Mouse (Mus musculus) mouse trophoblast stem cell (cell line): ENCODE results near the gene Bik.

Experiments used
- in situ Hi-C, 2 experiments: fragments of 300-500 bp; cut with MseI, MboI; formaldehyde crosslinking; loops; 2 replicates in 1 of 2; 3 replicates in 1 of 2; pipeline ENCODE4 v1.15.1; 2025

Gene Bik

DNA sequence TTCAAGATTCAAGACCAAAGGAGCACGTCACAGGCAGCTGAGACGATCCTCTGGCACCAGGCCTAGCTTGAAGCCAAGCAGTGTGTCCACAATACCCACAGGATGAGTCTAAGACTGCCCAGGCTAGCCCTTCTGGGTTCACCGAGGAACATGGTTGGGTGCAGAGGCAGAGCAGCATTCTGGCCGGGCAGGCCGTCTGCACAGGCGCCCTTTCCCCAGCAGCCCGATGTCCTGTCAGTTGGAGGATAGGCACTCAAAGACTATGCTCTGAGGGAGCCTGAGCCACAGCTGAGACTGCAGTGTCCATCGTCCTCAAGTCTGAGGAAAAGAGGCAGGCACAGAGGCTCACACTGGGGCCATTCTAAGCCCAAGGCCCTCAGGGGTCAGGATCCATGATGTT is 20.5 kb downstream of the Bik start:
- in situ Hi-C loops, result no loop called here

- in situ Hi-C loops, result no loop called here
Observed at GRCm38 (mm10) chr15:83550137-83550536, 23.5 kb downstream of the Bik start.

- in situ Hi-C loops, result no loop called here
Observed at GRCm38 (mm10) chr15:83553831-83554230, 27.2 kb downstream of the Bik start.

DNA sequence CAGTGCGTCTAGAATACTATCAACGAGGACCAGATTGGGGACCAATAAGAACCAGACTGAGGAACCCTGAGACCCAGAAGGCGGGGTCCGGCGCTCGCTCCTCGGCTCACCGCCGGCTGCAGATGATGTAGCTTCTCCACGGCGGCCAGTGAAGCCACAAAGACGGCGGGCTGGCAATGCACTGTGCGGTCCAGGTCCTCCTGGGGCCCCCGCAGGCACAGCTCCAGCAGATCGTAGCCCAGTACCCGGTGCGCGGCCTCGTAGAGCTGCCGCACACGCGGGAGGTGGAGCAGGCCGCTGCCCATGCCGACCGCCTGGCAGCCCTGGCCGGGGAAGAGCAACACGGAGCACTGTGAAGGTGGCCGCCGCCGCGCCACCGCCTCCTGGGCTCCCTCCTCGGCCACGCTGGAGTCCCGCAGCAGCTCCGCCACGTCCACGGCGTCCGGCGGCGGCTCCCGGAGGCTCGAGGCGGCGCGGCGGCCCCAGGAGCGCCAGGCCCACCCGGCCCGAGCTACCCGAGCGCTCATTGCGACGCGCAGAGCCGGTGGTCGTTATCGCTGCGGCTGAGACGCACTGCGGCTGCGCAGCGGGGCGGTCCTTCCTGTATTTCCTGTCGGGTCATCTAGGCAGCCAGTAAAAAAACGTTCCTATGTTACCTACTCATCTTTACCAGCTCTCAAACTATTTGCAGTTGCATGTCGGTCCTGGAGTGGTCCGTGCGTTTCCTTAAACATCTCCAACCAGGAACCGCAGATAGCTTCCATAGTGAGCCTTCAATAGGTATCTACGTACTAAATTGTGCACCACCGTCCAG is 28.7 kb downstream of the Bik start:
- in situ Hi-C loops, result no loop called here

DNA sequence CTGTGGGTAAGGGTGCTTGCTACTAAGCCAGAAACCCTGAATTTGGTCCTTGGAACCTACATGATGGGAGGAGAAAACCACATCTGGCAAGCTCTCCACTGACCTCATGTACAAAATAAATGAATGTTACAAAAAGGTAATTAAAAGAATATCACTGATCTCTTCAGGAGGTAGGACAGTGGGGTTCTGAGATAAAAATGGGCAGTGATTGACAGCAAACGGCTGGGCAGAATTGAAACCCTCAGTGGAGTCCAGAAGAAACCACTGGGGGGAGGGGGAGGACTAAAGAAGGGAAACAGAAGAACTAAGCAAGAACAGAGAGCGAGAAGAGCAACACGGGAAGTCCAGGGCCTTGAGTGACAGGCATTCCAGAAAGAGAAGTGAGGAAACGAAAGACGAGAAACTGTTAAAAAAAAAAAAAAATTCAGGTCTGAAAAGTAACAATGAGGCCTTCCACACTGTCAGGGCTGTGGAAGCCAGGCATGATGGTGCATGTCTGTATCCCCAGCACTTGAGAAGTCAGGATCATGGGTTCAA is 34.3 kb downstream of the Bik start:
- in situ Hi-C loops, result no loop called here

DNA sequence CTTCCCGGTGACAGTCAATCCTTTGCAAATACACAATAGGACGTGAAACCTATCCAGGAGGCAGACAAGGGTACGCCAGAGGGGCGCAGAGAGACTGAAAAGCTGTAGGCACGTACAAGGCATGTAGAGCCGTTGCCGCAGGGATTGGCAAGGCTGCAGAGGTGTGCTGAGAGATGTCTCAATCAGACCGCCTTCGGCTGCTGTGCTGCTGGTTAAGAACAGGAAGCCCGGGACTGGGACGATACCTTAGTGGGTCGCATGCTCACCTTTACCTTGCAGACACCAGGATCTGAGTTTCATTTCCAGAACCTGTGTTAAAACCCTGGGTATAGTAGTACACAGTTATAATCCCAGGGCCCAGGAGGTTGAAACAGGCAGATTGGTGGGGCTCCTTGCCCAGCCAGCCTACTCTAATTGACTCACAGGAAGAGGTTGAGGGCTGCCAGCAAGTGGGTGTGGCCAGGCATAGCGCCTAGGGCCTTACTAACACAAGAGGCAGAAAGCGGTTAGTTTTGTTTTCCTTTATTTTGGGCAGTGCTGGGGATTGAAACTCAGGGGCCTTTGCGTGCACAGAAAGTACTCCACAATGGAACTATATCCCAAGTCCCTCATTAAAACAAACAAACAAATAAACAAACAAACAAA is 36.1 kb downstream of the Bik start:
- in situ Hi-C loops, result no loop called here

DNA sequence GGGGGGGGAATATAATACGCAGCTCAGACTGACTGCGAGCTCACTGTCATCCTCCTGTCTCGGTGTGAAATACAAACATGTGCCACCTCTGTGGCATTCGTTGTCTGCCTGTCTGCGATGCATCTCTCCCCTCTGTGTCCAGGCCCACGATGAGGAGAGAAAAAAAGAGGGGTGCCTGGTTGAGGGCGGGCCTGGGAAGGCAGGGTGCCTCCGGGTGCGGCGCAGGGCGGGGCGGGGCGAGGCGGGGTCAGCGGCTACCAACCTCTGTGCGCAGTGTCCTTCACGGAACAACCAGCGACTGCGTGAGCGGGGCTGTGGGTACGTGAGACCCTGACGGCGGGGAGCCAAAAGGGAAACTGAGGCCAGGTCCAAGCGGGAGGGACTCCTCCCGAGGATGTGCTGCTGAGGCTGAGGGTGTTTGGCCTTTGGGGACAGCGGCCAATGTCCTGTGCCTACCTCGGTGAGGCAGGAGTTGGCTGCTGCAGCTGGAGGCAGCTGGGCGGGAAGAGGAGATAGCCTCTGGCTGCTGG is 36.7 kb downstream of the Bik start, which contains the start of the genes Tspo and Mcat:
TSS of gene Tspo (plus strand) at position 266 of the 530 bp plus-strand sequence.
TSS of gene Mcat (minus strand) at position 461 of the 530 bp plus-strand sequence.
- in situ Hi-C loops, result no loop called here

- in situ Hi-C loops, result no loop called here
Observed at GRCm38 (mm10) chr15:83563857-83564651, 37.4 kb downstream of the Bik start.

GRCm38 (mm10) chr15:83565434-83565833 is 38.8 kb downstream of the Bik start:
- in situ Hi-C loops, result no loop called here

- in situ Hi-C loops, result no loop called here
Observed at GRCm38 (mm10) chr15:83566006-83566405, 39.3 kb downstream of the Bik start.

DNA sequence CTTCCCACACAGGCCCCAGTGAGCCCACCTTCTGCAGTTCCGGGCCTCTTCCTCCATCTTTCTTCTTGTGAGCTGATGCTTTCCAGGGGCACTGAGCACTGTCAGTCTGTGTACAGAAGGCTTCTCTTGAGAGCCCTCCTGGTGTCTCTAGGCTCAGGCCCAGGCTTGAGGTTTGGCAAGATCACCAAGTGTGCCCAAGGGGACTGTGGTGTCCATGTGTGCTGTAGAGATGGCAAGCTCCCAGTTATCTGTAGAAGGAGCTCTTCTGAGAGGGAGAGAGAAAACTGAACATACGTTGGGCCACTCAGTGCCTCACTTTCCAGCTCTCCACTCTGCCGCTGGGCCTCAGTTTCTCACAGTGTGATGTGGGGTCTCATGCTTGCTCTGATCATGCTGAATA is 41.1 kb downstream of the Bik start:
- in situ Hi-C loops, result no loop called here

GRCm38 (mm10) chr15:83568544-83568943 is 41.9 kb downstream of the Bik start:
- in situ Hi-C loops, result no loop called here

DNA sequence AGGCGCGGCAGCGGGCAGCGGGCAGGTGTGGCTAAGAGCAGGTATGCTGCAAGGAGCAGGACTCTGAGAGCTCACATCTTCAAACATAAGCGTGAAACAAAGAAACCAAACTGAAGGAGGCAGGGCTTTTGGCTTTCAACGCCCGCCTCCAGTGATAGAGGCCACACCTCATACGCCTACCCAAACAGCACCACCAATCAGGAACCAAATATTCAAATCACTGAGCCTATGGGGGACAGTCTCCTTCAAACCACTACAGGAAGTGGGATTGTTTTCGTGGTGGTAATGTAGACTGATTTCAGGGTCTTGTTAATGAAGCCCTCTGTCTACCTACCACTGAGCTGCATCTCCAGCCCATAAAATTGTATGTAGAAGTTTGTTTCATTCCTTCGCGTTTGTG is 43.0 kb downstream of the Bik start:
- in situ Hi-C loops, result no loop called here

- in situ Hi-C loops, result no loop called here
Observed at GRCm38 (mm10) chr15:83570641-83571040, 44.0 kb downstream of the Bik start.

- in situ Hi-C loops, result no loop called here
Observed at GRCm38 (mm10) chr15:83571636-83572035, 45.0 kb downstream of the Bik start.

DNA sequence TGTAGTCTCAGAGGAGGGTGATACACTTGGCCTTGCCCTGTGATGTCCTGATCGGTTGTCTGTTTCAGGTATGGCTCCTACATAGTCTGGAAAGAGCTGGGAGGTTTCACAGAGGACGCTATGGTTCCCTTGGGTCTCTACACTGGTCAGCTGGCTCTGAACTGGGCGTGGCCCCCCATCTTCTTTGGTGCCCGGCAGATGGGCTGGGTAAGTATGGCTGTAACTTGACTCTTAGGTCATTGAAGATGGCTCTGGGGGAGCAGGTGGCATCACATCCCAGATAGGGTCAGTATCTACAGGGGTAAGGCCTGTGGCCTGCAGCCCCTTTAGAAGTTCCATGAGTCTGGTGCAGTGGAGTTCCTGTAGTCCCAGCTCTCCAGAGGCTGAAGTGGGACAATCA is 45.5 kb downstream of the Bik start:
- in situ Hi-C loops, result no loop called here

- in situ Hi-C loops, result no loop called here
Observed at GRCm38 (mm10) chr15:83573606-83574005, 46.9 kb downstream of the Bik start.

GRCm38 (mm10) chr15:83574731-83575351 is 48.2 kb downstream of the Bik start:
- in situ Hi-C loops, result no loop called here

- in situ Hi-C loops, result no loop called here
Observed at GRCm38 (mm10) chr15:83575543-83575942, 48.9 kb downstream of the Bik start.

- in situ Hi-C loops, result no loop called here
Observed at GRCm38 (mm10) chr15:83576651-83577050, 50.0 kb downstream of the Bik start.

DNA sequence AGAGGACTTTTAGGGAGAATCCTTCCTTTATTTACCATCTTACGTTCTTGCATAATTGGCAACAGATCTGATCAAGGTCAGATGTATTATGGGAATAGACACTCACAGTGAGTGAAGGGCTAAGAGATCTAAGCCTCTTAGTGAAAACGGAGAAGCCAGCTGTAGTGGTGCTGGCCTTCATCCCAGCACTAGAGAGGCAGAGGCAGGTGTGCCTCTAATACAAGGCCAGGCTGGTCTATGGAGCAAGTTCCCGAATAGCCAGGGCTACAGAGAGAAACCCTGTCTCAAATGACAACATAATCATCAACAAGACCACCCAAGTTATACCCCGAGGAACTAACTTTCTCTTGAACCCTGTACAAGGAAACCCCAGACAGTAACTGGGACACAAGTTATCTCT is 56.3 kb downstream of the Bik start:
- in situ Hi-C loops, result no loop called here
